Mouse (Mus musculus): ENCODE measurements at regions not wholly inside any gene's neighbourhood (a gene's known extent, or its start where the extent isn't known, plus 50 kb on each side); places are given as distances from the start of the nearest gene placed in this dataset.

- DNase-seq (ENCODE audit: low read depth, low spot score) (no peak), ATAC-seq (no peak)
- ChIA-PET CTCF (interaction anchor here (0.9 kb wide), 1 partner anchor 322 kb away, joined by 3 read pairs; no protein-coding TSS in a partner anchor), POLR2A (no interaction called here)
- in situ Hi-C loops (cut with MboI; ENCODE audit: low pct_unique_long_range_greater_than_20kb), result no loop called here
- TF ChIP-seq CTCF (IDR thresholded peaks at IDR 0.05), result no peak
- H3K27me3 ChIP-seq, result no peaks in the 10 kb centered on the region
These were observed 490.1 kb downstream of the Nedd1 start for GRCm38 (mm10) chr10:92232081-92232480.

- in situ Hi-C loops (cut with MboI; ENCODE audit: low pct_unique_long_range_greater_than_20kb), result no loop called here
- no peak for DNase-seq (ENCODE audit: low read depth, low spot score)
- ChIA-PET POLR2A (no interaction called here), CTCF (no interaction called here)
- peak; percentile 36 for TF ChIP-seq CTCF (IDR thresholded peaks at IDR 0.05)
- H3K27me3 ChIP-seq, result no peaks in the 10 kb centered on the region
- no peak for ATAC-seq
These were observed 496.4 kb downstream of the Nedd1 start for GRCm38 (mm10) chr10:92225818-92226217.

- in situ Hi-C loops (cut with MboI; ENCODE audit: low pct_unique_long_range_greater_than_20kb), result no loop called here
- DNase-seq (ENCODE audit: low read depth, low spot score) (no peak), ATAC-seq (no peak)
- no peaks in the 10 kb centered on the region for H3K27me3 ChIP-seq
- POLR2A ChIA-PET, result no interaction called here
- no peak for TF ChIP-seq CTCF (IDR thresholded peaks at IDR 0.05)
- CTCF ChIA-PET, result no interaction called here
These were observed 497.1 kb downstream of the Nedd1 start for GRCm38 (mm10) chr10:92225071-92225470.

GRCm38 (mm10) chr10:92219310-92219709 is 502.9 kb downstream of the Nedd1 start:
- peak; percentile 26 for ATAC-seq
- no peaks in the 10 kb centered on the region for H3K27me3 ChIP-seq
- CTCF ChIA-PET, result no interaction called here
- TF ChIP-seq CTCF (IDR thresholded peaks at IDR 0.05), result no peak
- peak; percentile 31 for DNase-seq (ENCODE audit: low read depth, low spot score)
- in situ Hi-C loops (cut with MboI; ENCODE audit: low pct_unique_long_range_greater_than_20kb), result no loop called here
- POLR2A ChIA-PET, result no interaction called here

GRCm38 (mm10) chr10:92170856-92171255 is 551.4 kb downstream of the Nedd1 start:
- no peak for DNase-seq (ENCODE audit: low read depth, low spot score)
- POLR2A ChIA-PET, result no interaction called here
- ATAC-seq, result no peak
- in situ Hi-C loops (cut with MboI; ENCODE audit: low pct_unique_long_range_greater_than_20kb), result no loop called here
- no peak for TF ChIP-seq CTCF (IDR thresholded peaks at IDR 0.05)
- CTCF ChIA-PET, result no interaction called here
- peaks cover 24% of the 10 kb centered on the region for H3K27me3 ChIP-seq

GRCm38 (mm10) chr10:92166057-92166456 is 556.2 kb downstream of the Nedd1 start:
- in situ Hi-C loops (cut with MboI; ENCODE audit: low pct_unique_long_range_greater_than_20kb), result no loop called here
- ChIA-PET POLR2A (no interaction called here), CTCF (interaction anchor here (1.1 to 1.3 kb wide), 2 partner anchors 14 to 26 kb away, joined by 3 read pairs; no protein-coding TSS in a partner anchor)
- TF ChIP-seq CTCF (IDR thresholded peaks at IDR 0.05), result no peak
- H3K27me3 ChIP-seq, result peaks cover 18% of the 10 kb centered on the region
- ATAC-seq (peak; percentile 95), DNase-seq (ENCODE audit: low read depth, low spot score) (peak; percentile 27)

GRCm38 (mm10) chr10:92164991-92165390 is 557.2 kb downstream of the Nedd1 start:
- no peak for TF ChIP-seq CTCF (IDR thresholded peaks at IDR 0.05)
- DNase-seq (ENCODE audit: low read depth, low spot score) (no peak), ATAC-seq (no peak)
- POLR2A ChIA-PET, result no interaction called here
- in situ Hi-C loops (cut with MboI; ENCODE audit: low pct_unique_long_range_greater_than_20kb), result no loop called here
- H3K27me3 ChIP-seq, result peaks cover 21% of the 10 kb centered on the region
- CTCF ChIA-PET, result no interaction called here

GRCm38 (mm10) chr10:92164648-92164960 is 557.6 kb downstream of the Nedd1 start:
- TF ChIP-seq CTCF (IDR thresholded peaks at IDR 0.05), result no peak
- no peak for DNase-seq (ENCODE audit: low read depth, low spot score)
- POLR2A ChIA-PET, result no interaction called here
- no peak for ATAC-seq
- in situ Hi-C loops (cut with MboI; ENCODE audit: low pct_unique_long_range_greater_than_20kb), result no loop called here
- CTCF ChIA-PET, result no interaction called here
- peaks cover 21% of the 10 kb centered on the region for H3K27me3 ChIP-seq

- H3K27me3 ChIP-seq, result peaks cover 19% of the 10 kb centered on the region
- DNase-seq (ENCODE audit: low read depth, low spot score), result no peak
- ATAC-seq, result no peak
- ChIA-PET CTCF (no interaction called here), POLR2A (no interaction called here)
- no peak for TF ChIP-seq CTCF (IDR thresholded peaks at IDR 0.05)
- in situ Hi-C loops (cut with MboI; ENCODE audit: low pct_unique_long_range_greater_than_20kb), result no loop called here
These were observed 558.2 kb downstream of the Nedd1 start for GRCm38 (mm10) chr10:92163851-92164647.

GRCm38 (mm10) chr10:92163071-92163504 is 559.1 kb downstream of the Nedd1 start:
- CTCF ChIA-PET, result no interaction called here
- no peak for TF ChIP-seq CTCF (IDR thresholded peaks at IDR 0.05)
- POLR2A ChIA-PET, result no interaction called here
- ATAC-seq (no peak), DNase-seq (ENCODE audit: low read depth, low spot score) (no peak)
- H3K27me3 ChIP-seq, result peaks cover 13% of the 10 kb centered on the region
- in situ Hi-C loops (cut with MboI; ENCODE audit: low pct_unique_long_range_greater_than_20kb), result no loop called here

- TF ChIP-seq CTCF (IDR thresholded peaks at IDR 0.05), result no peak
- H3K27me3 ChIP-seq, result peaks cover 13% of the 10 kb centered on the region
- DNase-seq (ENCODE audit: low read depth, low spot score) (no peak), ATAC-seq (peak; percentile 34)
- CTCF ChIA-PET, result no interaction called here
- in situ Hi-C loops (cut with MboI; ENCODE audit: low pct_unique_long_range_greater_than_20kb), result no loop called here
- POLR2A ChIA-PET, result no interaction called here
These were observed 559.7 kb downstream of the Nedd1 start for GRCm38 (mm10) chr10:92162473-92163011.
